14 mouse cellular contexts compared by ENCODE assay signal in genomic region chr9:21627145-21627795, GRCm38 (mm10). TPM values are rescaled to one million over a fixed set of nuclear protein-coding genes. Genes with fewer than 3 reads are reported as not detected.
DNase-seq lines count a peak whose midpoint lies in the region; ATAC-seq and TF ChIP-seq lines count a peak whose summit lies in the region.
"Had no signal": no experiment of that assay in that cellular context is flagged by ENCODE, and none has a peak within 500 bp of the region (broad histone marks: within the 10 kb centered on the region; RNA-seq: fewer than 3 reads in every experiment).

No protein-coding gene starts in this region.

- no peak for TF ChIP-seq CTCF in heart, postnatal 0 days (IDR thresholded peaks at IDR 0.05; ENCODE audit: low read depth)
- TF ChIP-seq CTCF in midbrain, postnatal 0 days (IDR thresholded peaks at IDR 0.05): no peak
- TF ChIP-seq CTCF in brain, embryonic 14.5 days (IDR thresholded peaks at IDR 0.05; ENCODE audit: borderline replicate concordance, extremely low read depth, insufficient read depth, insufficient read length): no peak

- H3K27ac ChIP-seq in heart, postnatal 0 days (ENCODE audit: low read depth): peak overlapping the region; percentile 22; the same call in 1 of the 2 replicates
- no peak overlapping the region for H3K27ac ChIP-seq in heart, embryonic 10.5 days
- 0 out of 2 replicates have a peak overlapping the region, but pooled peaks have one; percentile 38 for H3K27ac ChIP-seq in midbrain, postnatal 0 days (ENCODE audit: low read depth, low read length)
- H3K27ac ChIP-seq in midbrain, embryonic 13.5 days: no peak overlapping the region
- H3K27ac ChIP-seq: embryonic facial prominence, embryonic 15.5 days; heart, embryonic 13.5 days had no signal

- TF ChIP-seq EP300 in heart, postnatal 0 days (IDR thresholded peaks at IDR 0.05; ENCODE audit: low read depth): no peak

- no peak overlapping the region for H3K9ac ChIP-seq in heart, postnatal 0 days (replicated peaks; ENCODE audit: low read depth, low read length)
- no peak overlapping the region for H3K9ac ChIP-seq in midbrain, postnatal 0 days (replicated peaks; ENCODE audit: low read length, poor library complexity, severe bottlenecking)
- no peak overlapping the region for H3K9ac ChIP-seq in midbrain, embryonic 13.5 days (replicated peaks)
- H3K9ac ChIP-seq: embryonic facial prominence, embryonic 15.5 days; heart, embryonic 13.5 days had no signal

- TF ChIP-seq POLR2A in brain, embryonic 14.5 days (IDR thresholded peaks at IDR 0.05; ENCODE audit: borderline replicate concordance, extremely low read depth, insufficient read depth, insufficient read length, poor library complexity, severe bottlenecking): no peak

- ATAC-seq in heart, postnatal 0 days (ENCODE audit: insufficient read depth, low read depth): no peak
- no peak for ATAC-seq in midbrain, postnatal 0 days (ENCODE audit: low FRiP score)
- ATAC-seq in midbrain, embryonic 13.5 days: no peak
- no peak for ATAC-seq in megakaryocyte, adult 5-6 weeks (ENCODE audit: poor library complexity, severe bottlenecking)

- no peaks in the 10 kb centered on the region for H3K4me1 ChIP-seq in heart, postnatal 0 days (ENCODE audit: control insufficient read depth, insufficient read depth)
- 0 out of 2 replicates have a peak, but pooled peaks cover 10% of the 10 kb centered on the region for H3K4me1 ChIP-seq in heart, embryonic 10.5 days
- H3K4me1 ChIP-seq in midbrain, postnatal 0 days (ENCODE audit: insufficient read depth, low read length): no peaks in the 10 kb centered on the region
- peaks cover 24% of the 10 kb centered on the region for H3K4me1 ChIP-seq in midbrain, embryonic 13.5 days (replicated peaks)

- no peak overlapping the region for H3K4me3 ChIP-seq in heart, postnatal 0 days (ENCODE audit: low read depth, low read length)
- no peak overlapping the region for H3K4me3 ChIP-seq in heart, embryonic 10.5 days
- no peak overlapping the region for H3K4me3 ChIP-seq in midbrain, postnatal 0 days (ENCODE audit: low read depth, low read length)
- H3K4me3 ChIP-seq in midbrain, embryonic 13.5 days (replicated peaks): no peak overlapping the region
- H3K4me3 ChIP-seq: embryonic facial prominence, embryonic 15.5 days; heart, embryonic 13.5 days had no signal

- WGBS in heart, postnatal 0 days: 67% methylated on average over 5 of the region's 5 CpGs
- WGBS in heart, embryonic 10.5 days: 84% methylated on average over 5 of the region's 5 CpGs
- WGBS in midbrain, postnatal 0 days: 64% methylated on average over 5 of the region's 5 CpGs
- WGBS in midbrain, embryonic 13.5 days: 86% methylated on average over 5 of the region's 5 CpGs

- H3K36me3 ChIP-seq in heart, postnatal 0 days (replicated peaks; ENCODE audit: control insufficient read depth, insufficient read depth, low read length): no peaks in the 10 kb centered on the region
- peaks cover 12% of the 10 kb centered on the region for H3K36me3 ChIP-seq in heart, embryonic 10.5 days
- H3K36me3 ChIP-seq in midbrain, postnatal 0 days (ENCODE audit: insufficient read depth, low read length): no peaks in the 10 kb centered on the region
- H3K36me3 ChIP-seq in midbrain, embryonic 13.5 days: no peaks in the 10 kb centered on the region

- H3K4me2 ChIP-seq in heart, postnatal 0 days (ENCODE audit: low read depth, low read length): no peak overlapping the region
- H3K4me2 ChIP-seq in midbrain, postnatal 0 days (ENCODE audit: low read depth, low read length, poor library complexity, severe bottlenecking): no peak overlapping the region
- H3K4me2 ChIP-seq in midbrain, embryonic 13.5 days (replicated peaks): no peak overlapping the region
- H3K4me2 ChIP-seq: embryonic facial prominence, embryonic 15.5 days; heart, embryonic 13.5 days; liver, embryonic 11.5 days had no signal

- no peaks in the 10 kb centered on the region for H3K27me3 ChIP-seq in heart, postnatal 0 days (ENCODE audit: control insufficient read depth, insufficient read depth, low read length)
- H3K27me3 ChIP-seq in heart, embryonic 10.5 days (ENCODE audit: insufficient read depth, poor library complexity, severe bottlenecking): no peaks in the 10 kb centered on the region
- H3K27me3 ChIP-seq in midbrain, postnatal 0 days (ENCODE audit: insufficient read depth, low read length): no peaks in the 10 kb centered on the region
- H3K27me3 ChIP-seq in midbrain, embryonic 13.5 days: no peaks in the 10 kb centered on the region
- H3K27me3 ChIP-seq: embryonic facial prominence, embryonic 15.5 days; heart, embryonic 13.5 days had no signal

- DNase-seq in heart, postnatal 0 days (ENCODE audit: low spot score): no peak
- no peak for DNase-seq in heart, embryonic 10.5 days (ENCODE audit: low spot score)
- DNase-seq in midbrain, postnatal 0 days (ENCODE audit: low spot score): peak; percentile 8
- DNase-seq in brain, embryonic 14.5 days (ENCODE audit: low read depth): peak; percentile 76
- peak; percentile 52 for DNase-seq in thymus, postnatal 14 days
- no peak for DNase-seq in testis, postnatal 10 days (ENCODE audit: low spot score)
- DNase-seq: adrenal gland, postnatal 14 days; gastrocnemius, postnatal 25 days; kidney, postnatal 14 days had no signal

- H3K9me3 ChIP-seq in heart, postnatal 0 days (replicated peaks; ENCODE audit: control insufficient read depth, low read length): no peaks in the 10 kb centered on the region
- no peaks in the 10 kb centered on the region for H3K9me3 ChIP-seq in heart, embryonic 10.5 days
- no peaks in the 10 kb centered on the region for H3K9me3 ChIP-seq in midbrain, postnatal 0 days (ENCODE audit: low read length)
- no peaks in the 10 kb centered on the region for H3K9me3 ChIP-seq in midbrain, embryonic 13.5 days
- H3K9me3 ChIP-seq: embryonic facial prominence, embryonic 15.5 days; heart, embryonic 13.5 days had no signal

RNA-seq across cellular contexts. Expression of gene Smarca4, which starts 11.3 kb away (rescaled TPM):
- 55.9 and 66.0 TPM in 2 replicates for total RNA-seq in heart, postnatal 0 days (2014; rRNA removed; ENCODE audit: low replicate concordance)
- polyA plus RNA-seq in heart, postnatal 0 days (2015; fragmentation: Nextera tagmentation; extraction: Ambion mirVana): 22.2 and 22.9 TPM in 2 replicates
- polyA plus RNA-seq in heart, embryonic 10.5 days (2016; fragmentation: Nextera tagmentation; extraction: Ambion mirVana): 91.1 and 113 TPM in 2 replicates
- 173 and 195 TPM in 2 replicates for total RNA-seq in midbrain, postnatal 0 days (2014; rRNA removed)
- polyA plus RNA-seq in midbrain, postnatal 0 days (2015; fragmentation: Nextera tagmentation; extraction: Ambion mirVana): 80.8 and 84.9 TPM in 2 replicates
- 172 and 183 TPM in 2 replicates for polyA plus RNA-seq in midbrain, embryonic 13.5 days (2015; fragmentation: Nextera tagmentation; extraction: Ambion mirVana)
- polyA plus RNA-seq in brain, embryonic 14.5 days (2012; rRNA removed): 198 and 241 TPM in 2 replicates
- 41.7 and 43.5 TPM in 2 replicates for total RNA-seq in megakaryocyte, adult 5-6 weeks (2015)
- total RNA-seq in megakaryocyte, adult 5-6 weeks (2017): 46.0 and 56.5 TPM in 2 replicates

RNA-seq across cellular contexts. Expression of gene Yipf2, which starts 34.6 kb away (rescaled TPM):
- total RNA-seq in heart, postnatal 0 days (2014; rRNA removed; ENCODE audit: low replicate concordance): 12.3 and 17.6 TPM in 2 replicates
- polyA plus RNA-seq in heart, postnatal 0 days (2015; fragmentation: Nextera tagmentation; extraction: Ambion mirVana): 9.1 and 11.9 TPM in 2 replicates
- polyA plus RNA-seq in heart, embryonic 10.5 days (2016; fragmentation: Nextera tagmentation; extraction: Ambion mirVana): 17.1 and 22.8 TPM in 2 replicates
- 19.1 and 21.7 TPM in 2 replicates for total RNA-seq in midbrain, postnatal 0 days (2014; rRNA removed)
- 17.0 and 19.5 TPM in 2 replicates for polyA plus RNA-seq in midbrain, postnatal 0 days (2015; fragmentation: Nextera tagmentation; extraction: Ambion mirVana)
- 28.7 and 28.8 TPM in 2 replicates for polyA plus RNA-seq in midbrain, embryonic 13.5 days (2015; fragmentation: Nextera tagmentation; extraction: Ambion mirVana)
- polyA plus RNA-seq in brain, embryonic 14.5 days (2012; rRNA removed): 17.5 and 26.8 TPM in 2 replicates
- 5.2 and 5.4 TPM in 2 replicates for total RNA-seq in megakaryocyte, adult 5-6 weeks (2015)
- 5.9 and 8.7 TPM in 2 replicates for total RNA-seq in megakaryocyte, adult 5-6 weeks (2017)

RNA-seq across cellular contexts. Expression of gene Timm29, which starts 34.7 kb away (rescaled TPM):
- total RNA-seq in heart, postnatal 0 days (2014; rRNA removed; ENCODE audit: low replicate concordance): 33.4 and 44.6 TPM in 2 replicates
- 23.2 and 23.7 TPM in 2 replicates for polyA plus RNA-seq in heart, postnatal 0 days (2015; fragmentation: Nextera tagmentation; extraction: Ambion mirVana)
- 27.4 and 33.3 TPM in 2 replicates for polyA plus RNA-seq in heart, embryonic 10.5 days (2016; fragmentation: Nextera tagmentation; extraction: Ambion mirVana)
- 74.6 and 85.9 TPM in 2 replicates for total RNA-seq in midbrain, postnatal 0 days (2014; rRNA removed)
- polyA plus RNA-seq in midbrain, postnatal 0 days (2015; fragmentation: Nextera tagmentation; extraction: Ambion mirVana): 61.8 and 62.1 TPM in 2 replicates
- polyA plus RNA-seq in midbrain, embryonic 13.5 days (2015; fragmentation: Nextera tagmentation; extraction: Ambion mirVana): 52.8 and 58.6 TPM in 2 replicates
- 78.1 and 80.7 TPM in 2 replicates for polyA plus RNA-seq in brain, embryonic 14.5 days (2012; rRNA removed)
- total RNA-seq in megakaryocyte, adult 5-6 weeks (2015): 20.5 and 22.2 TPM in 2 replicates
- 21.3 and 22.3 TPM in 2 replicates for total RNA-seq in megakaryocyte, adult 5-6 weeks (2017)

Comparison
In these comparisons a context has a peak if more than half of its experiments do, and no peak if none do; other contexts are left out.
1. H3K27ac ChIP-seq: peak in heart, postnatal 0 days (single experiment) and midbrain, postnatal 0 days (single experiment); none in heart, embryonic 10.5 days (single experiment) and midbrain, embryonic 13.5 days (single experiment).
2. DNase-seq: peak in midbrain, postnatal 0 days (single experiment), brain, embryonic 14.5 days (single experiment) and thymus, postnatal 14 days (single experiment); none in heart, postnatal 0 days (single experiment), heart, embryonic 10.5 days (single experiment) and testis, postnatal 10 days (single experiment).